Mouse (Mus musculus): ENCODE measurements at regions not wholly inside any gene's neighbourhood (a gene's known extent, or its start where the extent isn't known, plus 50 kb on each side); places are given as distances from the start of the nearest gene placed in this dataset.

DNA sequence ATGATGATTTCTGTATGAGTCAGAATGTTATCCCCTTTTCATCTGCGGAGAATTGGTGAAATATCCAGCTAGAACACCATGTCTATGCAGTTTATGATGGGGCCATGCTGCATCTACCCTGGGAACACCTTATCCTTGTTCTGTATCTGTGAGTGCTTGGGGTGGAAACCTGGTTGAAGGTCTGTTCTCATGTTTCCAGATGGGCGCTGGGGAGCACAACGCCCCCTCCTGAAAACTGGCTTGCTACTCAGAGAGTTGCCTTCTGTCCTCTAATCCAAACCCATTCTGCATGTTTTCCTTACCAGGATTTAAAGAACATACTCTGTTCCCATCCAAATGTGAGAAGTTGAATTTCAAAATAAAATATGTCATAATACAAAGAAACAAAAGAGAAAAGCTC is 1239.5 kb upstream of the Zeb2 start:
- Histone ChIP-seq H3K9me3 (ENCODE audit: control insufficient read depth, low read length) (no peaks in the 10 kb centered on the region), H3K4me2 (no peak overlapping the region), H3K9ac (ENCODE audit: low read length) (no peak overlapping the region), H3K36me3 (ENCODE audit: control insufficient read depth, insufficient read depth, low read length) (no peaks in the 10 kb centered on the region), H3K27me3 (ENCODE audit: control insufficient read depth, insufficient read depth, low read length) (no peaks in the 10 kb centered on the region), H3K27ac (ENCODE audit: low read depth, low read length) (no peak overlapping the region), H3K4me3 (ENCODE audit: low read depth, low read length) (no peak overlapping the region), H3K4me1 (ENCODE audit: control insufficient read depth, insufficient read depth, low read length) (no peaks in the 10 kb centered on the region)
- 79% methylated on average over 3 of the region's 3 CpGs for WGBS
- DNase-seq (ENCODE audit: low spot score, missing footprints) (no peak), ATAC-seq (ENCODE audit: low FRiP score) (no peak)

- H3K4me2 ChIP-seq = no peak overlapping the region
- H3K27me3 ChIP-seq (ENCODE audit: control insufficient read depth, insufficient read depth, low read length) = no peaks in the 10 kb centered on the region
- H3K9me3 ChIP-seq (ENCODE audit: control insufficient read depth, low read length) = no peaks in the 10 kb centered on the region
- H3K36me3 ChIP-seq (ENCODE audit: control insufficient read depth, insufficient read depth, low read length) = no peaks in the 10 kb centered on the region
- no peak overlapping the region for H3K27ac ChIP-seq (ENCODE audit: low read depth, low read length)
- no peak for ATAC-seq (ENCODE audit: low FRiP score)
- H3K4me1 ChIP-seq (ENCODE audit: control insufficient read depth, insufficient read depth, low read length) = no peaks in the 10 kb centered on the region
- H3K9ac ChIP-seq (ENCODE audit: low read length) = no peak overlapping the region
- no peak overlapping the region for H3K4me3 ChIP-seq (ENCODE audit: low read depth, low read length)
- DNase-seq (ENCODE audit: low spot score, missing footprints) = no peak
- 86% methylated on average over 4 of the region's 4 CpGs for WGBS
Measured at GRCm38 (mm10) chr2:46340694-46341093, 1223.5 kb upstream of the Zeb2 start.

DNA sequence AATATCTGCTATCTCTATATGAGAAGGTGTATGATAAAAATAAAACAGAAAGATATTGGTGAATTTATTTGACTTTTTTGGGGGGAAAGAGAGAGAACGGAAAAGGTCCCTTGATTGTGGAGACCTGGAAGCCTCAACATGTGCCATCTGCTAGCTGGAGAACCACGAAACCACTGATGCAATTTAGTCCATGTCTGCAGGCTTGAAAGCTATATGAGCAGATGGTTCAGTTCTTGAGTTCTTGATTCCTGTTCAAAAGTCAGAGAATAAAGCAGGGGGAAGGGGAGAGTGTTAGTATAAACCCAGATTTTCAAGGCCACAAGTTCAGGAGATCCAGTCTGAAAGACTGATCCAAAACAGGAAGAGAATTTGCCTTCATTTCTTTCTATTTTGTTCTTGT is 1199.5 kb upstream of the Zeb2 start:
- WGBS = 90% methylated on average over 2 of the region's 2 CpGs
- no peak for ATAC-seq (ENCODE audit: low FRiP score)

GRCm38 (mm10) chr2:46315243-46315642 is 1198.0 kb upstream of the Zeb2 start:
- ATAC-seq (ENCODE audit: low FRiP score) (no peak), DNase-seq (ENCODE audit: low spot score, missing footprints) (no peak)
- Histone ChIP-seq H3K9ac (ENCODE audit: low read length) (no peak overlapping the region), H3K27ac (ENCODE audit: low read depth, low read length) (no peak overlapping the region), H3K36me3 (ENCODE audit: control insufficient read depth, insufficient read depth, low read length) (no peaks in the 10 kb centered on the region), H3K4me2 (no peak overlapping the region), H3K9me3 (ENCODE audit: control insufficient read depth, low read length) (no peaks in the 10 kb centered on the region), H3K27me3 (ENCODE audit: control insufficient read depth, insufficient read depth, low read length) (no peaks in the 10 kb centered on the region), H3K4me3 (ENCODE audit: low read depth, low read length) (no peak overlapping the region), H3K4me1 (ENCODE audit: control insufficient read depth, insufficient read depth, low read length) (no peaks in the 10 kb centered on the region)
- WGBS = 90% methylated on average over 3 of the region's 3 CpGs

More for the DNA sequence above, 1199.5 kb upstream of the Zeb2 start:
- H3K9me3 ChIP-seq (ENCODE audit: control insufficient read depth, low read length) = no peaks in the 10 kb centered on the region
- no peaks in the 10 kb centered on the region for H3K27me3 ChIP-seq (ENCODE audit: control insufficient read depth, insufficient read depth, low read length)
- DNase-seq (ENCODE audit: low spot score, missing footprints) = no peak
- H3K4me2 ChIP-seq = no peak overlapping the region
- H3K4me1 ChIP-seq (ENCODE audit: control insufficient read depth, insufficient read depth, low read length) = no peaks in the 10 kb centered on the region
- H3K4me3 ChIP-seq (ENCODE audit: low read depth, low read length) = no peak overlapping the region
- no peaks in the 10 kb centered on the region for H3K36me3 ChIP-seq (ENCODE audit: control insufficient read depth, insufficient read depth, low read length)
- H3K27ac ChIP-seq (ENCODE audit: low read depth, low read length) = no peak overlapping the region
- no peak overlapping the region for H3K9ac ChIP-seq (ENCODE audit: low read length)

DNA sequence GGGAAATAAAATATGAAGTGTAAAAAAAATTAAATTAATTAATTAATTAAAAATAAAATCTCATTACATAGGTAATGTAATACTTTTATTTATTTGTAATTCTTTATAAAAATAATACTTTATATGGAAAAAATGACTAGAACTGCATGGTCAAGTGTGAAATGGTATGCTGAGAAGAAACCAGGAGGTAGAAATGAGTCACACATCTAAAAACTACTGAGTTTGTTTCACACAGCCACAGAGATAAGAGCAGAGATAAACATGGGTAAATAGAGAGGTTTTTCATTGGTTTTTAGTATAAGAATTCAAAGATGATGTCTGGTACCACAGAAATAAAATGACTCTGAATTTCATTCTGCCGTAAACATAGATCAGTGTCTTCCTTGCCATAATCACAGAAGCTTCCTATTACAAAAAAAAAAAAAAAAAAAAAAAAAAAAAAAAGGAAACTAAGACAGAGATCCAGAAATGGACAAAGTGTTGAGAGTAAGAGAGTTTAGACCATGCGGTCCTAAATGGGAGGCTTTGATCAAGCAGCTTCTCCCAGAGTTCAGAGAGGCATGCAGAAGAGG is 1190.5 kb upstream of the Zeb2 start:
- Histone ChIP-seq H3K36me3 (ENCODE audit: control insufficient read depth, insufficient read depth, low read length) (no peaks in the 10 kb centered on the region), H3K27ac (ENCODE audit: low read depth, low read length) (no peak overlapping the region), H3K9me3 (ENCODE audit: control insufficient read depth, low read length) (no peaks in the 10 kb centered on the region), H3K27me3 (ENCODE audit: control insufficient read depth, insufficient read depth, low read length) (no peaks in the 10 kb centered on the region), H3K4me2 (no peak overlapping the region), H3K4me3 (ENCODE audit: low read depth, low read length) (no peak overlapping the region), H3K4me1 (ENCODE audit: control insufficient read depth, insufficient read depth, low read length) (no peaks in the 10 kb centered on the region), H3K9ac (ENCODE audit: low read length) (no peak overlapping the region)
- WGBS = 95% methylated on average over 2 of the region's 2 CpGs
- no peak for ATAC-seq (ENCODE audit: low FRiP score)
- no peak for DNase-seq (ENCODE audit: low spot score, missing footprints)

DNA sequence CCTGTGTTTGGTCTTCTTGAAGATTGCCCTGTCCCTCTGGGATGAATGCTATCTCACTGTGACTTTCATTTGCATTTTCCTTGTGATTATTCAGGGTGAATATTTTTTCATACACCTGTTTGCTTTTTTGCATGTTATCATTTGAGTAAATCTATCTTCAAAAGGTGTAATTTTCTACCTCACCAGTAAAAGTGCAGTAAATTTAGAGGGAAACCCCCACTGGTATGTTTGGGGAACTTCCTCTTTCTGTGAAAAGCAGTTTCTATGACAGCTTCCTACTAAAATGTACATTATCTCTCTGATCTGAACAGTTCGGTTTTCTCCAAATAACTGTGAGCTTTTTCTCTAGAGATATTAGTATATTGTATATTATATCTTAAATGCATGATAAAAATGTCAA is 1185.4 kb upstream of the Zeb2 start:
- no peaks in the 10 kb centered on the region for H3K4me1 ChIP-seq (ENCODE audit: control insufficient read depth, insufficient read depth, low read length)
- no peaks in the 10 kb centered on the region for H3K9me3 ChIP-seq (ENCODE audit: control insufficient read depth, low read length)
- H3K9ac ChIP-seq (ENCODE audit: low read length) = no peak overlapping the region
- DNase-seq (ENCODE audit: low spot score, missing footprints) (no peak), ATAC-seq (ENCODE audit: low FRiP score) (no peak)
- H3K27me3 ChIP-seq (ENCODE audit: control insufficient read depth, insufficient read depth, low read length) = no peaks in the 10 kb centered on the region
- H3K36me3 ChIP-seq (ENCODE audit: control insufficient read depth, insufficient read depth, low read length) = no peaks in the 10 kb centered on the region
- H3K4me3 ChIP-seq (ENCODE audit: low read depth, low read length) = no peak overlapping the region
- 88% methylated on average over 1 of the region's 1 CpGs for WGBS
- no peak overlapping the region for H3K4me2 ChIP-seq
- H3K27ac ChIP-seq (ENCODE audit: low read depth, low read length) = no peak overlapping the region

DNA sequence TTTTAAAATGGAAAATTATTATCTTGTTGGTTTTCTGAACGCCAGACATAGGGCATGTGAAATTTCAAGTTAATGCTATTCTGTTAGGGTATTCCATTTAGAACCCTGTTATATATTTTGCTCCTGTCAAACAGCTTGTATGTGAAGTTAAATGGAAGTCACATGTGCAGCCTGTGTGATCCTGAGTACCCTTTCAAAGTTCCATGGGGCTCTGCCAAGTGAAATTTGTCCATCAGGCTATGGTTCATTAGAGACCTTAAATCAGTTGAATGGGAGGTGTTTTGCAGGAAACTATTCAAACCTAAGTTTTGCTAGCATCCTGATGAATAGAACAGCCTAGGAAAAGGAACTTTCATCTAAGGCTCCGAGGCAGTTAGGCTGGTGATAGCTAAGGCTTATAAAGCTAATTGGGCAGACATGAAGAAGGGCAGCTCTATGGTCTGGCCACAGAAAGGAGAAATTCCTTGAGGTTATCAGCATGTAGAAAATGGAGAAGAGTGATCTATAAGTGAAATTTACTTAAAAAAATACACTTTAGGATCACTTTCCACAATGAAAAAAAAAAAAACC is 1180.2 kb upstream of the Zeb2 start:
- DNase-seq (ENCODE audit: low spot score, missing footprints) (no peak), ATAC-seq (ENCODE audit: low FRiP score) (no peak)
- 58% methylated on average over 2 of the region's 2 CpGs for WGBS

DNA sequence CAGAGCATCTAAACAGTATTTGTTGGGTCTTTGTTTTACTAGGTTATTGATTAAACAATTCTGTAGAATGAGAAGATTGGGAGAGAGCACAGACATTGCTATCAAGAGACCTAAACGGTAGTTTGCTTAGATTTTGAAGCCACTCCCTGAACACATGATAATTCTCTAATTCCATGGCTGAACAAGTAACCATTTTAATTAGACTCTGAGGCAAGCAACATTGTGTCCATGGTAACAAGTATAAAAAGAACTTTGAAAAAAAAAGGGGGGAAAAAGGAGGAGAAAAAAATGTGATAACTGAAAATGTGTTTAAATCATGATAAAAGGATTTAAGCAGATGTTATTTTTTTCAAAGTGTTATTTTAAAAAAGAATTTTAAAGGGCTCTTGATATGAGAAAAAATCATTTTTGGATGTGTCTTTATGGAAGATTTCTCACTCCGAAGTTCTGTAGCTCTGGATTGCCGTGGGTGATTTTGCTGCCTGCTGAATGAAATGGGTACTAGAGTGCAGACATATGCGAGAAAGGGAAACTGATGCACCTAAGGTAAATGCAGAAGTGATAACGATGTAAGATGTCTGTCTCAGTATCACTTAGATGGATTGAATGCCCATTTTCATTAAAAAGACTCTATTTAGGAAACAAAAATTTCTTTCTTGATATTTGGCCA is 1166.9 kb upstream of the Zeb2 start:
- Histone ChIP-seq H3K36me3 (ENCODE audit: control insufficient read depth, insufficient read depth, low read length) (no peaks in the 10 kb centered on the region), H3K9me3 (ENCODE audit: control insufficient read depth, low read length) (no peaks in the 10 kb centered on the region), H3K27ac (ENCODE audit: low read depth, low read length) (no peak overlapping the region), H3K4me3 (ENCODE audit: low read depth, low read length) (no peak overlapping the region), H3K4me1 (ENCODE audit: control insufficient read depth, insufficient read depth, low read length) (no peaks in the 10 kb centered on the region), H3K27me3 (ENCODE audit: control insufficient read depth, insufficient read depth, low read length) (no peaks in the 10 kb centered on the region), H3K4me2 (no peak overlapping the region), H3K9ac (ENCODE audit: low read length) (no peak overlapping the region)
- 83% methylated on average over 5 of the region's 5 CpGs for WGBS
- DNase-seq (ENCODE audit: low spot score, missing footprints) = no peak
- ATAC-seq (ENCODE audit: low FRiP score) = no peak

More for the DNA sequence above, 1180.2 kb upstream of the Zeb2 start:
- no peak overlapping the region for H3K9ac ChIP-seq (ENCODE audit: low read length)
- no peak overlapping the region for H3K4me3 ChIP-seq (ENCODE audit: low read depth, low read length)
- H3K4me2 ChIP-seq = no peak overlapping the region
- no peaks in the 10 kb centered on the region for H3K9me3 ChIP-seq (ENCODE audit: control insufficient read depth, low read length)
- H3K36me3 ChIP-seq (ENCODE audit: control insufficient read depth, insufficient read depth, low read length) = no peaks in the 10 kb centered on the region
- H3K27me3 ChIP-seq (ENCODE audit: control insufficient read depth, insufficient read depth, low read length) = no peaks in the 10 kb centered on the region
- no peaks in the 10 kb centered on the region for H3K4me1 ChIP-seq (ENCODE audit: control insufficient read depth, insufficient read depth, low read length)
- H3K27ac ChIP-seq (ENCODE audit: low read depth, low read length) = no peak overlapping the region

DNA sequence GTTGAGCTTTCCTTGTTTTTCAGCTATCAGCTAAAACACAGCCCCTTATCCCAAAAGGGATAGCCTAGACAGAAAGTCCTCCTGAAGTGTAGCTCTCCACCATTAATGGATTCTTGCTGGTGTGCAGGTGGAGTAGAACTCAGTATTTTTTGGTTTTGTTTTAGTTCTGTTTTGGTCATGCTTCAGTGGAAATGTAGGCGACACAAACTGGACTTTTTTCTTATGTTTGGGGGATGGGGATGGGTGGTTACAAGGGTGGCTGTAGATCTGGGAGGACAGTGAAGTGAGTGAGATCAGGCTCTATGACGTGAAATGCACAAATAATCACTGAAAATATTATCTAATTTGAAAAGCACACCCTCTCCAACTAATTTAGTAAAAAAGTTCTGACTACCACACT is 1163.6 kb upstream of the Zeb2 start:
- Histone ChIP-seq H3K27ac (ENCODE audit: low read depth, low read length) (no peak overlapping the region), H3K4me2 (no peak overlapping the region), H3K4me1 (ENCODE audit: control insufficient read depth, insufficient read depth, low read length) (no peaks in the 10 kb centered on the region), H3K4me3 (ENCODE audit: low read depth, low read length) (no peak overlapping the region), H3K9me3 (ENCODE audit: control insufficient read depth, low read length) (no peaks in the 10 kb centered on the region), H3K36me3 (ENCODE audit: control insufficient read depth, insufficient read depth, low read length) (no peaks in the 10 kb centered on the region), H3K27me3 (ENCODE audit: control insufficient read depth, insufficient read depth, low read length) (no peaks in the 10 kb centered on the region), H3K9ac (ENCODE audit: low read length) (no peak overlapping the region)
- ATAC-seq (ENCODE audit: low FRiP score) (no peak), DNase-seq (ENCODE audit: low spot score, missing footprints) (no peak)
- WGBS = 73% methylated on average over 2 of the region's 2 CpGs
